Mouse (Mus musculus): ENCODE measurements at regions not wholly inside any gene's neighbourhood (a gene's known extent, or its start where the extent isn't known, plus 50 kb on each side); places are given as distances from the start of the nearest gene placed in this dataset.

- TF ChIP-seq TAL1 (IDR thresholded peaks at IDR 0.05; ENCODE audit: low read length) = no peak
- TF ChIP-seq GATA1 (IDR thresholded peaks at IDR 0.05; ENCODE audit: low read length) = no peak
These were observed 518.1 kb upstream of the Slit2 start for GRCm38 (mm10) chr5:47464848-47465247.
